Mouse (Mus musculus): ENCODE data around the gene Pacs1.

DNA sequence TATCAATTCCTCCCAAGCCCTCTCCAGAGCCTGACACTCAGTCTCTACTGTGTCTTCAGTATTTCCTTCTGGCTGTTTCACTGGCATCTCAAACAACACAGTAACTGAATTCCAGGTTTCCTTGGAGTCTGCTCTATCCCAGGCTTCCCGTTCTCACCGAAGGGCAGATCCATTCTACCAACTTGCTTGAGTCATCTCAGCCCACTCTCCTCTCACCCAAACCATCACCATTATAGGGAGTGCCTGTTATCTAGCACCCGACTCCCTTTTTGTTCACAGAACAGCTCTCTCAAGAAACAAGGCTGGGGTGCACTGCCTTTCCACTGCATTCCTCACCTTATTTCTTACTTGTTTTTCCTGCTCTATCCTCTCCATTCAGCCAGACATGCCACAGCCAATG is 111.0 kb downstream of the Pacs1 start:
- no peak for TF ChIP-seq CTCF (IDR thresholded peaks at IDR 0.05; ENCODE audit: low read depth, low read length)
- TF ChIP-seq EP300 (IDR thresholded peaks at IDR 0.05; ENCODE audit: insufficient read depth, low read depth, low read length), result no peak
- no peak for TF ChIP-seq POLR2A (IDR thresholded peaks at IDR 0.05; ENCODE audit: insufficient read depth, low read length)

Measured in ES-Bruce4 (cell line).